Mouse (Mus musculus): Measurements from ENCODE around the gene Tesk1.

Tesk1 gene

DNA sequence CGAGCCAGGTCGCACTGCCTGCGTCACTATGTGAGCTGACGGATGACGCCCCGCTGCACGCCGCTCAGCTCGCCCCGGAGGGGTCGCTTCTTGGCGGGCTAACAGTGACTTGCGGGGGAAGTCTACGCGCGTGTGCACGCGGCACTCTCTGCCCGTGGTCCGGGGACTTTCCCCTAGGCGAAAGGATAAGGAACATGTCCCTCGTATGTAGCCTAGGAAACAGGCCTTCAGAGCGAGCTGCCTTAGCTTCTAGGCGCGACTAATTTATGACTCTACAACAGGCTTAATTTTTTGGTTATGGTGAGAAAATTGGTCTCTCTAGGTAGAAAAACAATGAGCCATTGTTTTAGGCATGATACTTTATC is 51.1 kb downstream of the Tesk1 start, which contains the start of gene Ccdc107:
TSS of gene Ccdc107 (plus strand) at position 80 of the 365 bp plus-strand sequence.
- DNase-seq (ENCODE audit: low read depth, low spot score), result peak; percentile 98

DNA sequence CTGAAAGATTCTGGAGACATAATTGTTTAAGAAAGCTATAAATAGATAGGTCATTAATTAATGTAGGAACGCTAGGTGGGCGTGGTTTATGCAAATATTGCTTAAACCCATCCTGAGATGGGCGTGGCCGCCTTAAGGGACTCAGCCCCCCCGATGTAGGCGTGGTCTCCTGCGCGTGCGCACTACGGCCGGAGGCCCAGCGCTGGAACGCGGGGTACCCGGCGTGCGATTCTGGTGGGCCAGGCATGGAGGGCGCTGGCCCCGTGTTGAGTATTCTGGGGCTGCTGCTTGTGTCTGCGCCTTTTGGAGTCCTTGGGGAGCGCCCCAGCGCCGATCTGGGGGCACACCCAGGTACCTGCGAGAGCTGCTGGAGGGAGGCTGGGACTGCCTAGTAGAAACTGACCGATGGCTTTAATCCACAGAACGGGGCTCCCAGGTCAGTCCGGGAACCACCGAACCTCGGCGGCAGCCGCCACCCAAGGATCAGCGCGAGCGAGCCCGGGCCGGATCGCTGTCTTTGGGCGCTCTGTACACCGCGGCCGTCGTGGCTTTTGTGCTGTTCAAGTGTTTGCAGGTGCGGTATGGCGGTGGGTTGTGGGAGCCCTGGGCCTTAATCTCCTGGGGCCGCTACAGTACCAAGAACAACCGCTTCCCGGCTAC is 51.6 kb downstream of the Tesk1 start:
- DNase-seq (ENCODE audit: low read depth, low spot score), result peak; percentile 97

DNA sequence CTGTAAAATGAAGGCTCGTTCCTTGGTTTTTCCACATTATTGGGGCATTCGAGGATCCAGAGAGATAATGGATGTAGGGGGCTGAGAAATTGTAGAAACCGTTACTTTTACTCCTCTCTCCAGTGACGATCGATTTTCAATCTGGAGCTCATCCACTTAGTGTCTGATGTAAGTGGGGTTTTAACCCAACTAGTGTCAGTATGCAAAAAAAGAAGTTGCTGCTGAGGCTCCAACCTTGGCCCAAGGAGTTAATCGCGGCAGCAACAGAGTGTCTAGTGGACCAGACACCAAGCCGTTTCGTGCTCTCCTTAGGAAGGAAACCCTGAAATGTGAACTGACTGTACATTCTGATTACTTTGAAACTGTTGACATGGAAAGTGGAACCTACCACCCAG is 52.1 kb downstream of the Tesk1 start:
- DNase-seq (ENCODE audit: low read depth, low spot score), result peak; percentile 39

DNA sequence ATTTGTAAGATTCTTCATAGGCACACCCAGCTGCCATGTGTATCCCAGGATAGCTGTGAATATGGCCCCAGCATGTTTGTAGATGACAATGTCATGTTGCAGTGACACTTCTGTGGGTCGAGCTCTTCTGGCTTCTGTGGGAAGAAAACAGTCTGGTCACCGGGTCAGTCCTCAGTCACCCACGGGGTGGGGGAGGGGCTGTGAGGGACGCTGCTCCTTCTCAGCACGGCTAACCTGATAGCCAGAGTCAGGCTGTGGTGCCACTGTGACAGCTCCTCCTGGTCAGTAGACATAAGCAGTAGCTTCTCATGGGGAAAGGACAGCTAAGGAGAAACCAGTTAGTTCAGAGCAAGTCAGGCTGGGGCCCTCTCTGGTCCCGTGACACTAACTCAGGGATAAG is 54.8 kb downstream of the Tesk1 start:
- DNase-seq (ENCODE audit: low read depth, low spot score), result no peak

DNA sequence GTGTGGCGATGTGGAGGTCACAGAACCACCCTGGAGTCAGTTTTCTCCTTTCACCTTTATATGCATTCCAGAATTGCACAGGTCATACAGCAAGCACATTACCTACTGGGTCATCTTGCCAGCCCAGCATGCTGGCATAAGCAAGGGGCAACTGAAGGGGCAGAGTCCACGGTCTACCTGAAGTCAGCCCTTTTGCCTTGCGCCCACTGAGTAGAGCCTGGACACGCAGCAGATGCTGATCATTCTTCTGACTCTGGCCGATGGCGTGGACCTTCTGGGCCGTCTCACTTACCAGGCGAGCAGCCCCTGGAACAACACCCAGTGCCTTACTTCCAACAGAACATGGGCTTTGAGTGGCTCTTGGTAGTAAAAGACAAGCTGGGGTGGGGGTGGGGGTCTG is 55.7 kb downstream of the Tesk1 start:
- DNase-seq (ENCODE audit: low read depth, low spot score), result no peak

Measured in CD4-positive, CD25-positive, alpha-beta regulatory T cell, adult 2 months (primary cell).